Mouse (Mus musculus): ENCODE results near the gene Tnf. TPM values are rescaled to one million over a fixed set of nuclear protein-coding genes. Genes with fewer than 3 reads are reported as not detected.

Tnf gene
- polyA plus RNA-seq, 1 experiment, result 2.9 TPM

DNA sequence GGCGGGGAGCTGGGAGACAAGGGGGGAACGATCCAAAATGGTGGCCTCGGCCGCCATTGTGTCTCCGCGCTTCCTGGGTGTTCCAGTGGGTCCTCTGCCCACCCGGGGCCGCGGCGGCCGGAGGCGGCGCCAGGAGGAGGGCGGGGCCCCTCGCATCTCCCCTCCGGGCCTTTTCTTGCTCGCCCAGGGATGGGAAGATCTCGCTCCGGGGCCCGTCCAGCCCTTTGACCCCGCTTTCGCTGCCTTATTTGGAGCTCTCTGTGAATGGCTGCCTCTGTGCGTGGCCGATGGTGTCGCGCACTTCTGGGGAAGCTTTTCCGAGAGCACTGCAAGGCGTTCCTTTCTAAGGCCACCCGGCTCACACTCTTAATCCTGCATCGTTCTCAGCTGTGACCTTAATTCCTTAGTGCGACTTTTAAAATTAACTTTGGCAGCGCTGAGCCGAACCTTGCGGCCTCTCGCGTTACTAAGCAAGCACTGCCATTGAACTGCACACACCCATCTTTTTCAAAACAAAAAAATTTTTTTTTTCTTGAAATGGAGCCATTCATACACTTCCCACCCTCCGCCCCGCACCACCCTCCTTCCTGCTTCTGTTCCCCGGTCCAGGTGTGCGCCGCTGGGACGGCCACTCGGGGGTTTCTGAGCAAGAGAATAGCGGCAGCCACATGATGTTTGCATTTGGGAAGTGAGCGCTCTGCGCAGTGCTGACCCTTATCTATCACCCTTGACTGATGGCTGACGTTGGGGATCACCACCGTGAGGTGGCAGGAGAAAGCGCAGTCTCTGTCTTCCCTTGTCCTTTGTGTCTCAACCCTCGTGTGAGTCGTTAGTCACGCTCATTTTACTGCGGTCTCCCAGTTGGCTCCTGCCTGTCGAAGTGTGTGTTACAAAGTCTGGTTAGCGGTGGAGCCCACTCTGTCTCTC, 40.5 kb upstream of the Tnf start:
- H3K4me1 ChIP-seq, result peaks cover 69% of the 10 kb centered on the region

DNA sequence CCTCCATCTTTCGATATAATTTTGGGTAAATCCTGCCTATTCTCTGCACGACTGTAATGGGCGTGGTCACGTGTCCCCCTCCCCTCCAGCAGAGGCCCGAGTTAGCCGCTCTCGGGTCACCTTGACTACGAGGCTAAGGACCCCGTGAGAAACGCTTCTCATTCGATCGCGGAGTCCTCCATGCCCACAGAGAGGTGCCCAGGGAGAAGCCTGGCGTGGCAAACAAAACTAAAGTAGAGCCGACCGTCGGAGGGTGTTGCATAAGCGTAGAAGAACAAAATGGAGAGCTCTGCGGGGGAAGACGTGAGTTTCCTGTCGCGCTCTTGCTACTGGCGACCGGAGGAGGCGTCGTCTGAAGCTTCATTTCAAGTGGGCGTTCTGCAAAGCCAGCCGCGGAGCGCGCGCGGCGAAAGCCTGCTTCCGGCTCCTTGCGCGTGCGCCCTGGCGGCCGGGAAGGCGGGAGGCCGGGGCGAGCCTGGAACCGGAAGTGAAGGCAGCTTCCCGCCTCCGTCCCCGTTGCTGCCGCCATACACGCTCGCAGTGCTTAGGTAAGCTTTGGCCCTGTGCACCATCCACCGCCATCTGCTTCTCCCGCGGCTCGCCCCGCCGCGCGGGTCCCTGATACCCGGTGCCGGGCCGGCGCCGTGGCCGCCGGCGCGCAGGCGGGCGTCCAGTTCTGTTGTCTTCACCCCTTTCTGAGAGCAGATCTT, 39.7 kb upstream of the Tnf start, which contains the start of gene Ddx39b:
Ddx39b (plus strand) TSS at position 442 of the 710 bp plus-strand sequence.
- Histone ChIP-seq H3K36me3 (replicated peaks; ENCODE audit: low read length) (peaks cover 49% of the 10 kb centered on the region), H3K4me1 (peaks cover 67% of the 10 kb centered on the region), H3K9me3 (no peaks in the 10 kb centered on the region), H3K4me3 (replicated peaks) (peak within 1 kb of the TSS; percentile 95), H3K27me3 (replicated peaks) (no peaks in the 10 kb centered on the region)
- TF ChIP-seq GATA1 (IDR thresholded peaks at IDR 0.05; ENCODE audit: borderline replicate concordance, low read length) (no peak), FLI1 (IDR thresholded peaks at IDR 0.05; ENCODE audit: low read length) (peak; percentile 98)

More for the DNA sequence above, 40.5 kb upstream of the Tnf start:
- TF ChIP-seq GATA1 (IDR thresholded peaks at IDR 0.05; ENCODE audit: borderline replicate concordance, low read length), result peak; percentile 81; the same call in 1 of the 3 replicates
- TF ChIP-seq FLI1 (IDR thresholded peaks at IDR 0.05; ENCODE audit: low read length), result no peak
- H3K36me3 ChIP-seq (replicated peaks; ENCODE audit: low read length), result peaks cover 53% of the 10 kb centered on the region
- no peaks in the 10 kb centered on the region for H3K9me3 ChIP-seq
- H3K27me3 ChIP-seq (replicated peaks), result peaks cover 2% of the 10 kb centered on the region
- peak overlapping the region; percentile 95 for H3K4me3 ChIP-seq (replicated peaks)

- Histone ChIP-seq H3K4me1 (peaks cover 63% of the 10 kb centered on the region), H3K9me3 (no peaks in the 10 kb centered on the region), H3K36me3 (replicated peaks; ENCODE audit: low read length) (peaks cover 40% of the 10 kb centered on the region), H3K4me3 (replicated peaks) (peak overlapping the region; percentile 95), H3K27me3 (replicated peaks) (no peaks in the 10 kb centered on the region)
- TF ChIP-seq GATA1 (IDR thresholded peaks at IDR 0.05; ENCODE audit: borderline replicate concordance, low read length), result no peak
- no peak for TF ChIP-seq FLI1 (IDR thresholded peaks at IDR 0.05; ENCODE audit: low read length)
Measured at GRCm38 (mm10) chr17:35240384-35241304, 38.8 kb upstream of the Tnf start.

DNA sequence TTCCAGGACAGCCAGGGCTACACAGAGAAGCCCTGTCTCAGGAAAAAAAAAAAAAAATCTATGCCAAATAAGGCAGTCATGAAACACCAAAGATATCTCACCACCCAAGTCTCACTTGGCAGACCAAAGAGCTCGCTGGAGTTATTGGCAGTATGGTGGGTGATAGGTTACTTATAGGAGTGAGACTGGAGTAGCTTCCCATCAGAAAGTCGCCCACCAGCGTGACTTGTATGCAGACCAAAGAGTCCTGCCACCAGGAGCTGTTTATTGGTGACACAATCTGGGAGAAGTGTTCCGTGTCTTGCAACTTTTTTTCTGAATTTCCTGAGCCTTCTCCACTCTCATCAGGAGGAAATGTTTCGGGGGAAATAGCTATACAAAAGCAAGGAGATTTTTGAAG, 37.9 kb upstream of the Tnf start:
- TF ChIP-seq GATA1 (IDR thresholded peaks at IDR 0.05; ENCODE audit: borderline replicate concordance, low read length) (no peak), FLI1 (IDR thresholded peaks at IDR 0.05; ENCODE audit: low read length) (no peak)
- H3K27me3 ChIP-seq (replicated peaks), result no peaks in the 10 kb centered on the region
- peaks cover 31% of the 10 kb centered on the region for H3K36me3 ChIP-seq (replicated peaks; ENCODE audit: low read length)
- no peak overlapping the region for H3K4me3 ChIP-seq (replicated peaks)
- no peaks in the 10 kb centered on the region for H3K9me3 ChIP-seq
- peaks cover 58% of the 10 kb centered on the region for H3K4me1 ChIP-seq

- H3K4me1 ChIP-seq, result peaks cover 60% of the 10 kb centered on the region
- H3K36me3 ChIP-seq (replicated peaks; ENCODE audit: low read length), result peaks cover 27% of the 10 kb centered on the region
Measured at GRCm38 (mm10) chr17:35237504-35237903, 35.7 kb upstream of the Tnf start.

DNA sequence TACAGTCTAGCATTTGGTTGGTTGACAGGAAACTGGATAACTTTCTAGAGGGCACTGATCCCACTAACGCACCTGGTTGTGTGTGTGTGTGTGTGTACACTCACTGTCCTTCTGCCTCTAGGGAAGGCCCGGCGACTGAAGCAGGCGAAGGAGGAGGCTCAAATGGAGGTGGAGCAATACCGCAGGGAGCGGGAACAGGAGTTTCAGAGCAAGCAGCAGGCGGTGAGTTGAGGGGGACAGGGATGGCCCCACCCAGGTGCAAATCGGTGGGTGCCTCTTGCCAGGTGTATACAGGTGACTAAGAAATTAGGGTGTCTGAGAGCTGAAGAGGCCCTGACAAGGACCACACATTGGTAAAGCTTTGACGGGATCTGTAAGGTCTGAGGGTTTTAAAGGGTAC, 35.2 kb upstream of the Tnf start:
- Histone ChIP-seq H3K4me1 (peaks cover 65% of the 10 kb centered on the region), H3K27me3 (replicated peaks) (no peaks in the 10 kb centered on the region), H3K4me3 (replicated peaks) (no peak overlapping the region), H3K9me3 (no peaks in the 10 kb centered on the region), H3K36me3 (replicated peaks; ENCODE audit: low read length) (peaks cover 32% of the 10 kb centered on the region)
- TF ChIP-seq GATA1 (IDR thresholded peaks at IDR 0.05; ENCODE audit: borderline replicate concordance, low read length) (no peak), FLI1 (IDR thresholded peaks at IDR 0.05; ENCODE audit: low read length) (no peak)

More at GRCm38 (mm10) chr17:35237504-35237903, 35.7 kb upstream of the Tnf start:
- H3K27me3 ChIP-seq (replicated peaks), result no peaks in the 10 kb centered on the region
- H3K9me3 ChIP-seq, result no peaks in the 10 kb centered on the region
- no peak overlapping the region for H3K4me3 ChIP-seq (replicated peaks)
- TF ChIP-seq FLI1 (IDR thresholded peaks at IDR 0.05; ENCODE audit: low read length), result no peak
- TF ChIP-seq GATA1 (IDR thresholded peaks at IDR 0.05; ENCODE audit: borderline replicate concordance, low read length), result no peak

GRCm38 (mm10) chr17:35236390-35236746, 34.6 kb upstream of the Tnf start:
- TF ChIP-seq GATA1 (IDR thresholded peaks at IDR 0.05; ENCODE audit: borderline replicate concordance, low read length), result no peak
- TF ChIP-seq FLI1 (IDR thresholded peaks at IDR 0.05; ENCODE audit: low read length), result no peak
- Histone ChIP-seq H3K4me1 (peaks cover 72% of the 10 kb centered on the region), H3K36me3 (replicated peaks; ENCODE audit: low read length) (peaks cover 36% of the 10 kb centered on the region), H3K4me3 (replicated peaks) (peak overlapping the region; percentile 99), H3K9me3 (no peaks in the 10 kb centered on the region), H3K27me3 (replicated peaks) (no peaks in the 10 kb centered on the region)

- Histone ChIP-seq H3K36me3 (replicated peaks; ENCODE audit: low read length) (peaks cover 41% of the 10 kb centered on the region), H3K4me1 (peaks cover 74% of the 10 kb centered on the region), H3K4me3 (replicated peaks) (peak within 1 kb of the TSS; percentile 99), H3K9me3 (no peaks in the 10 kb centered on the region), H3K27me3 (replicated peaks) (no peaks in the 10 kb centered on the region)
- TF ChIP-seq GATA1 (IDR thresholded peaks at IDR 0.05; ENCODE audit: borderline replicate concordance, low read length) (no peak), FLI1 (IDR thresholded peaks at IDR 0.05; ENCODE audit: low read length) (peak; percentile 50; the same call in 1 of the 2 replicates)
Measured at GRCm38 (mm10) chr17:35235614-35236389, 34.0 kb upstream of the Tnf start, which contains the start of gene Nfkbil1. Gene Nfkbil1 (minus strand): TSS chr17:35235792.

Measured in megakaryocyte, embryonic 14.5 days (primary cell).